Mouse (Mus musculus) thymus, postnatal 0 days (tissue): Measurements from ENCODE around the gene Brsk1. TPM values are rescaled to one million over a fixed set of nuclear protein-coding genes. Genes with fewer than 3 reads are reported as not detected.

Source experiments
- DNase-seq: peaks from one replicate; pipeline ENCODE4 v3.0.0-alpha.2; 2015; ENCODE audit warnings: low spot score
- polyA plus RNA-seq: library from polyadenylated mRNA; unstranded; fragments of >200 nt; fragmentation: Nextera tagmentation; extraction: Ambion mirVana; gene quantifications from 2 replicates; pipeline ENCODE4 v1.2.1, GENCODE M21; 2015

Brsk1 gene
- polyA plus RNA-seq, 1 experiment from 2014 or later, result 0.20 TPM

- no peak for DNase-seq
These were observed 21.9 kb upstream of the Brsk1 start for GRCm38 (mm10) chr7:4668506-4668905.

GRCm38 (mm10) chr7:4669156-4669555 lies 21.2 kb upstream of the Brsk1 start:
- no peak for DNase-seq

- no peak for DNase-seq
These were observed 19.6 kb upstream of the Brsk1 start for GRCm38 (mm10) chr7:4670655-4671255.

- no peak for DNase-seq
These were observed 18.4 kb upstream of the Brsk1 start for GRCm38 (mm10) chr7:4671956-4672355.

- DNase-seq, result peak; percentile 45
These were observed 16.2 kb upstream of the Brsk1 start for GRCm38 (mm10) chr7:4674114-4674731.

GRCm38 (mm10) chr7:4675200-4675599 lies 15.2 kb upstream of the Brsk1 start:
- DNase-seq, result no peak

- DNase-seq, result no peak
These were observed 7.1 kb upstream of the Brsk1 start for GRCm38 (mm10) chr7:4683307-4683706.

- DNase-seq, result no peak
These were observed 6.2 kb upstream of the Brsk1 start for GRCm38 (mm10) chr7:4684203-4684602.

GRCm38 (mm10) chr7:4684632-4685417 lies 5.6 kb upstream of the Brsk1 start, which contains the start of gene Hspbp1:
TSS of gene Hspbp1 (minus strand) at chr7:4685068.
- peak; percentile 99 for DNase-seq

GRCm38 (mm10) chr7:4690951-4691653 lies 698 bp downstream of the Brsk1 start:
- no peak for DNase-seq

- no peak for DNase-seq
These were observed 2.6 kb downstream of the Brsk1 start for GRCm38 (mm10) chr7:4693004-4693403.

- no peak for DNase-seq
These were observed 11.9 kb downstream of the Brsk1 start for GRCm38 (mm10) chr7:4702334-4702733.

GRCm38 (mm10) chr7:4703195-4703594 lies 12.8 kb downstream of the Brsk1 start:
- no peak for DNase-seq

- peak; percentile 38 for DNase-seq
These were observed 14.7 kb downstream of the Brsk1 start for GRCm38 (mm10) chr7:4705098-4705497.

- DNase-seq, result no peak
These were observed 22.2 kb downstream of the Brsk1 start for GRCm38 (mm10) chr7:4712594-4712993.

- DNase-seq, result no peak
These were observed 26.6 kb downstream of the Brsk1 start for GRCm38 (mm10) chr7:4716955-4717354.

GRCm38 (mm10) chr7:4719276-4719675 lies 28.9 kb downstream of the Brsk1 start:
- no peak for DNase-seq

- peak; percentile 46 for DNase-seq
These were observed 33.1 kb downstream of the Brsk1 start for GRCm38 (mm10) chr7:4723508-4723907.

GRCm38 (mm10) chr7:4724359-4724758 lies 34.0 kb downstream of the Brsk1 start:
- no peak for DNase-seq

- DNase-seq, result peak; percentile 8
These were observed 34.8 kb downstream of the Brsk1 start, which contains the start of gene Tmem150b for GRCm38 (mm10) chr7:4725169-4725568. TSS of gene Tmem150b (minus strand) at chr7:4725249.

- DNase-seq, result no peak
These were observed 40.7 kb downstream of the Brsk1 start for GRCm38 (mm10) chr7:4731090-4731489.

- DNase-seq, result no peak
These were observed 42.6 kb downstream of the Brsk1 start for GRCm38 (mm10) chr7:4732968-4733392.
